Mouse (Mus musculus): Measurements from ENCODE around the gene Zc3hav1. TPM values are rescaled to one million over a fixed set of nuclear protein-coding genes. Genes with fewer than 3 reads are reported as not detected.
"Not testable (repeated sequence)": the region's sequence is repeated elsewhere in the genome, so short reads cannot be mapped to it uniquely, and the experiment has no call there.

The Zc3hav1 gene
- total and polyA plus RNA-seq, 2 experiments from 2014 or later, result 2.3 to 7.0 TPM

GRCm38 (mm10) chr6:38364121-38364520 is 9.7 kb upstream of the Zc3hav1 start:
- DNase-seq (ENCODE audit: low spot score), result no peak
- H3K4me3 ChIP-seq (ENCODE audit: low read length), result no peak overlapping the region
- no peak overlapping the region for H3K4me2 ChIP-seq (ENCODE audit: low read depth, low read length)
- H3K4me1 ChIP-seq (ENCODE audit: insufficient read depth, low read length), result no peaks in the 10 kb centered on the region
- no peaks in the 10 kb centered on the region for H3K27me3 ChIP-seq (ENCODE audit: insufficient read depth, low read length)
- TF ChIP-seq CTCF (IDR thresholded peaks at IDR 0.05; ENCODE audit: low read depth), result no peak
- no peak overlapping the region for H3K9ac ChIP-seq (replicated peaks; ENCODE audit: low read length)
- no peak overlapping the region for H3K27ac ChIP-seq
- H3K9me3 ChIP-seq (ENCODE audit: low read length), result no peaks in the 10 kb centered on the region
- H3K36me3 ChIP-seq (ENCODE audit: insufficient read depth, low read length), result no peaks in the 10 kb centered on the region
- no peak for ATAC-seq

- H3K9me3 ChIP-seq (ENCODE audit: low read length), result no peaks in the 10 kb centered on the region
- WGBS, result 63% methylated on average over 4 of the region's 4 CpGs
- no peak overlapping the region for H3K4me2 ChIP-seq (ENCODE audit: low read depth, low read length)
- H3K4me3 ChIP-seq (ENCODE audit: low read length), result no peak overlapping the region
- no peaks in the 10 kb centered on the region for H3K4me1 ChIP-seq (ENCODE audit: insufficient read depth, low read length)
- DNase-seq (ENCODE audit: low spot score) (no peak), ATAC-seq (no peak)
- H3K9ac ChIP-seq (replicated peaks; ENCODE audit: low read length), result no peak overlapping the region
- no peaks in the 10 kb centered on the region for H3K36me3 ChIP-seq (ENCODE audit: insufficient read depth, low read length)
- H3K27ac ChIP-seq, result no peak overlapping the region
- no peak for TF ChIP-seq CTCF (IDR thresholded peaks at IDR 0.05; ENCODE audit: low read depth)
- H3K27me3 ChIP-seq (ENCODE audit: insufficient read depth, low read length), result no peaks in the 10 kb centered on the region
These were observed 9.0 kb upstream of the Zc3hav1 start for GRCm38 (mm10) chr6:38363370-38363769.

- ATAC-seq, result no peak
- H3K4me2 ChIP-seq (ENCODE audit: low read depth, low read length), result no peak overlapping the region
- no peak overlapping the region for H3K9ac ChIP-seq (replicated peaks; ENCODE audit: low read length)
- no peak overlapping the region for H3K27ac ChIP-seq
- no peaks in the 10 kb centered on the region for H3K27me3 ChIP-seq (ENCODE audit: insufficient read depth, low read length)
- no peak for TF ChIP-seq CTCF (IDR thresholded peaks at IDR 0.05; ENCODE audit: low read depth)
- H3K4me3 ChIP-seq (ENCODE audit: low read length), result no peak overlapping the region
- DNase-seq (ENCODE audit: low spot score), result no peak
- no peaks in the 10 kb centered on the region for H3K4me1 ChIP-seq (ENCODE audit: insufficient read depth, low read length)
- H3K36me3 ChIP-seq (ENCODE audit: insufficient read depth, low read length), result no peaks in the 10 kb centered on the region
- no peaks in the 10 kb centered on the region for H3K9me3 ChIP-seq (ENCODE audit: low read length)
- 64% methylated on average over 1 of the region's 1 CpGs for WGBS
These were observed 7.5 kb upstream of the Zc3hav1 start for GRCm38 (mm10) chr6:38361937-38362336.

DNA sequence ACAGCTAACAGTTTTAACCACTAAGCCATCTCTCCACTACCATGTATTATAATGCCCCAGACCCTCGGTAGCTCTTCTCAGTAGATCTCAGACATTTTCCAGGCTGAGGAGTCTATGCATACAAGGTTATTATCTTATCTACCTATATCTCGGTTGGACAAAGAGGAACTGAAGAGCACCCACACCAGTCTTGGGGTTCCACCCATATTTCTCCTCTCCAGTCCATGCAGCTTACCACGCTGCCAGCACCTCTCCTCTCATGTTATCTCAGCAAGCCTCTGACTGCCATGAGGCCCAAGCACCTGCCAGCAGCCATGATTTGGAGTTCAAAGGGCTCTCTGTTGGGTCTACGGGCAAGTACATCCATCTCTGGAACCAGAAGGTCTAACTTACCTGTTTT is 6.7 kb upstream of the Zc3hav1 start:
- ATAC-seq, result no peak
- no peak overlapping the region for H3K4me3 ChIP-seq (ENCODE audit: low read length)
- no peak overlapping the region for H3K4me2 ChIP-seq (ENCODE audit: low read depth, low read length)
- TF ChIP-seq CTCF (IDR thresholded peaks at IDR 0.05; ENCODE audit: low read depth), result no peak
- no peaks in the 10 kb centered on the region for H3K36me3 ChIP-seq (ENCODE audit: insufficient read depth, low read length)
- WGBS, result 94% methylated on average over 4 of the region's 4 CpGs
- no peak for DNase-seq (ENCODE audit: low spot score)
- H3K4me1 ChIP-seq (ENCODE audit: insufficient read depth, low read length), result no peaks in the 10 kb centered on the region
- no peak overlapping the region for H3K27ac ChIP-seq
- H3K27me3 ChIP-seq (ENCODE audit: insufficient read depth, low read length), result no peaks in the 10 kb centered on the region
- H3K9me3 ChIP-seq (ENCODE audit: low read length), result no peaks in the 10 kb centered on the region
- no peak overlapping the region for H3K9ac ChIP-seq (replicated peaks; ENCODE audit: low read length)

- Histone ChIP-seq H3K9me3 (ENCODE audit: low read length) (no peaks in the 10 kb centered on the region), H3K27ac (no peak overlapping the region), H3K27me3 (ENCODE audit: insufficient read depth, low read length) (no peaks in the 10 kb centered on the region), H3K4me2 (ENCODE audit: low read depth, low read length) (no peak overlapping the region), H3K9ac (replicated peaks; ENCODE audit: low read length) (no peak overlapping the region), H3K36me3 (ENCODE audit: insufficient read depth, low read length) (no peaks in the 10 kb centered on the region), H3K4me3 (ENCODE audit: low read length) (no peak overlapping the region), H3K4me1 (ENCODE audit: insufficient read depth, low read length) (no peaks in the 10 kb centered on the region)
- DNase-seq (ENCODE audit: low spot score) (no peak), ATAC-seq (no peak)
- TF ChIP-seq CTCF (IDR thresholded peaks at IDR 0.05; ENCODE audit: low read depth), result no peak
- WGBS, result 85% methylated on average over 12 of the region's 12 CpGs
These were observed 5.5 kb upstream of the Zc3hav1 start for GRCm38 (mm10) chr6:38359736-38360499.

GRCm38 (mm10) chr6:38359044-38359735 is 4.8 kb upstream of the Zc3hav1 start:
- H3K9me3 ChIP-seq (ENCODE audit: low read length); H3K4me2 ChIP-seq (ENCODE audit: low read depth, low read length); H3K4me3 ChIP-seq (ENCODE audit: low read length); DNase-seq (ENCODE audit: low spot score); H3K4me1 ChIP-seq (ENCODE audit: insufficient read depth, low read length); H3K27ac ChIP-seq; H3K36me3 ChIP-seq (ENCODE audit: insufficient read depth, low read length); H3K27me3 ChIP-seq (ENCODE audit: insufficient read depth, low read length); H3K9ac ChIP-seq (replicated peaks; ENCODE audit: low read length); ATAC-seq: not testable (repeated sequence)
- 92% methylated on average over 10 of the region's 11 CpGs for WGBS
